Mouse (Mus musculus): ENCODE measurements at regions not wholly inside any gene's neighbourhood (a gene's known extent, or its start where the extent isn't known, plus 50 kb on each side); places are given as distances from the start of the nearest gene placed in this dataset.

GRCm38 (mm10) chr14:25154180-25154579 is 304.8 kb upstream of the Zmiz1 start:
- no peak for DNase-seq (ENCODE audit: low read depth, low spot score)
- Histone ChIP-seq H3K27ac (ENCODE audit: control insufficient read depth, low read depth, low read length) (no peak overlapping the region), H3K4me1 (ENCODE audit: control insufficient read depth in 1 of 2, insufficient read depth in 2 of 2, low read length in 2 of 2) (no peaks in the 10 kb centered on the region), H3K4me3 (ENCODE audit: control insufficient read depth in 1 of 2, insufficient read depth in 1 of 2, low read depth in 2 of 2, low read length in 2 of 2) (no peak overlapping the region), H3K9me3 (replicated peaks; ENCODE audit: insufficient read depth, low read length) (no peaks in the 10 kb centered on the region), H3K79me2 (ENCODE audit: control insufficient read depth, insufficient read depth, low read length, poor library complexity) (no peaks in the 10 kb centered on the region), H3K9ac (ENCODE audit: control insufficient read depth, low read depth, low read length, poor library complexity, severe bottlenecking) (no peak overlapping the region), H3K27me3 (ENCODE audit: control insufficient read depth in 1 of 2, insufficient read depth in 2 of 2, low read length in 2 of 2) (no peaks in the 10 kb centered on the region), H3K36me3 (ENCODE audit: control insufficient read depth in 1 of 2, insufficient read depth in 2 of 2, low read length in 2 of 2) (no peaks in the 10 kb centered on the region)
- TF ChIP-seq TBP (IDR thresholded peaks at IDR 0.05; ENCODE audit: low read depth, low read length) (no peak), USF1 (IDR thresholded peaks at IDR 0.05; ENCODE audit: low read depth, low read length) (no peak), ZNF384 (IDR thresholded peaks at IDR 0.05; ENCODE audit: low read depth, low read length) (no peak), MYB (IDR thresholded peaks at IDR 0.05; ENCODE audit: low read depth, low read length) (no peak), GABPA (IDR thresholded peaks at IDR 0.05; ENCODE audit: low read depth, low read length) (no peak), SMC3 (IDR thresholded peaks at IDR 0.05; ENCODE audit: low read depth, low read length) (no peak), E2F4 (IDR thresholded peaks at IDR 0.05; ENCODE audit: borderline replicate concordance, low read depth, low read length) (no peak), UBTF (IDR thresholded peaks at IDR 0.05; ENCODE audit: borderline replicate concordance, insufficient read depth, low read depth, low read length) (no peak), MEF2A (IDR thresholded peaks at IDR 0.05; ENCODE audit: extremely low read depth, insufficient replicate concordance, low read depth, low read length, poor library complexity, severe bottlenecking) (no peak), USF2 (IDR thresholded peaks at IDR 0.05; ENCODE audit: borderline replicate concordance in 1 of 2, insufficient read depth in 1 of 2, low read depth in 1 of 2, low read length in 2 of 2) (no peak), KAT2A (conservative IDR thresholded peaks at IDR 0.05; ENCODE audit: low read depth, low read length) (no peak)

GRCm38 (mm10) chr14:25155008-25155783 is 303.8 kb upstream of the Zmiz1 start:
- Histone ChIP-seq H3K27me3 (ENCODE audit: control insufficient read depth in 1 of 2, insufficient read depth in 2 of 2, low read length in 2 of 2) (no peaks in the 10 kb centered on the region), H3K36me3 (ENCODE audit: control insufficient read depth in 1 of 2, insufficient read depth in 2 of 2, low read length in 2 of 2) (no peaks in the 10 kb centered on the region), H3K79me2 (ENCODE audit: control insufficient read depth, insufficient read depth, low read length, poor library complexity) (no peaks in the 10 kb centered on the region), H3K4me3 (ENCODE audit: control insufficient read depth in 1 of 2, insufficient read depth in 1 of 2, low read depth in 2 of 2, low read length in 2 of 2) (no peak overlapping the region), H3K4me1 (ENCODE audit: control insufficient read depth in 1 of 2, insufficient read depth in 2 of 2, low read length in 2 of 2) (no peaks in the 10 kb centered on the region), H3K9ac (ENCODE audit: control insufficient read depth, low read depth, low read length, poor library complexity, severe bottlenecking) (no peak overlapping the region), H3K9me3 (replicated peaks; ENCODE audit: insufficient read depth, low read length) (no peaks in the 10 kb centered on the region), H3K27ac (ENCODE audit: control insufficient read depth, low read depth, low read length) (no peak overlapping the region)
- TF ChIP-seq MYC (IDR thresholded peaks at IDR 0.05; ENCODE audit: low read depth, low read length) = no peak
- no peak for TF ChIP-seq USF1 (IDR thresholded peaks at IDR 0.05; ENCODE audit: low read depth, low read length)
- TF ChIP-seq HCFC1 (IDR thresholded peaks at IDR 0.05; ENCODE audit: low read depth, low read length) = no peak
- no peak for TF ChIP-seq CTCF (IDR thresholded peaks at IDR 0.05 in 2 of 3, conservative IDR thresholded peaks at IDR 0.05 in 1 of 3; ENCODE audit: control insufficient read depth in 1 of 3, insufficient read depth in 1 of 3, low read depth in 2 of 3, low read length in 3 of 3, poor library complexity in 1 of 3, severe bottlenecking in 1 of 3)
- no peak for TF ChIP-seq GATA1 (IDR thresholded peaks at IDR 0.05; ENCODE audit: low read depth, low read length)
- TF ChIP-seq CHD1 (IDR thresholded peaks at IDR 0.05; ENCODE audit: low read depth, low read length) = no peak
- TF ChIP-seq ZMIZ1 (IDR thresholded peaks at IDR 0.05; ENCODE audit: low read depth, low read length) = no peak
- no peak for TF ChIP-seq KAT2A (conservative IDR thresholded peaks at IDR 0.05; ENCODE audit: low read depth, low read length)
- no peak for TF ChIP-seq ZKSCAN1 (IDR thresholded peaks at IDR 0.05; ENCODE audit: low read depth, low read length)
- TF ChIP-seq NELFE (IDR thresholded peaks at IDR 0.05; ENCODE audit: low read depth, low read length) = no peak
- TF ChIP-seq USF2 (IDR thresholded peaks at IDR 0.05; ENCODE audit: borderline replicate concordance in 1 of 2, insufficient read depth in 1 of 2, low read depth in 1 of 2, low read length in 2 of 2) = no peak
- TF ChIP-seq MYB (IDR thresholded peaks at IDR 0.05; ENCODE audit: low read depth, low read length) = no peak
- no peak for TF ChIP-seq RCOR1 (IDR thresholded peaks at IDR 0.05; ENCODE audit: low read depth, low read length)
- TF ChIP-seq TAL1 (IDR thresholded peaks at IDR 0.05; ENCODE audit: low read length) = no peak
- no peak for TF ChIP-seq JUND (IDR thresholded peaks at IDR 0.05; ENCODE audit: low read depth, low read length)
- TF ChIP-seq MAFK (IDR thresholded peaks at IDR 0.05; ENCODE audit: borderline replicate concordance, low read depth, low read length) = no peak
- no peak for TF ChIP-seq ETS1 (IDR thresholded peaks at IDR 0.05; ENCODE audit: low read depth, low read length)
- no peak for TF ChIP-seq MAX (IDR thresholded peaks at IDR 0.05; ENCODE audit: low read length)
- DNase-seq (ENCODE audit: low read depth, low spot score) = no peak
